Mouse (Mus musculus) frontal cortex, adult (tissue): ENCODE results near the gene Sar1b.
"Not testable (repeated sequence)": the region's sequence is repeated elsewhere in the genome, so short reads cannot be mapped to it uniquely, and the experiment has no call there.

Source experiments
- ATAC-seq: cut with Nextera tagmentation; 2 replicates; pipeline ENCODE4 v1.9.2; 2017; ENCODE audit warnings: mild to moderate bottlenecking, moderate library complexity, mixed read lengths; ENCODE audit not compliant: low TSS enrichment

Sar1b gene

GRCm38 (mm10) chr11:51763213-51763907 is at the start of gene Sar1b, which contains the start of gene Sec24a:
TSS of gene Sar1b (plus strand) at chr11:51763687.
TSS of gene Sec24a (minus strand) at chr11:51763634.
- peak; percentile 97 for ATAC-seq

- ATAC-seq: no peak
These were observed 42.4 kb upstream of the Sar1b start for GRCm38 (mm10) chr11:51721066-51721465.

- ATAC-seq: no peak
These were observed 30.6 kb upstream of the Sar1b start for GRCm38 (mm10) chr11:51732883-51733282.

DNA sequence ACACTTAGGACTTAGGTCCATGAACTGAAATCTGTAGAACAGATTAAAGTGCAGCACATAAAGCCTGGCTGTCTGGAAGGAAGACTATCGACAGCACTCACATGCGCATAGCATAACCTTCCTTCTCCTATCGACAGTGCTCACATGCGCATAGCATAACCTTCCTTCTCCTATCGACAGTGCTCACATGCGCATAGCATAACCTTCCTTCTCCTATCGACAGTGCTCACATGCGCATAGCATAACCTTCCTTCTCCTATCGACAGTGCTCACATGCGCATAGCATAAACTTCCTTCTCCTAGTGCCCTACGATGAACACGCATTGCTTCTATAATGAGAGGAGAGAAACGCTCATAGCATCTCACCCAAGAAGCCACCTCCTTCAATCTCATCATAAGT is 29.3 kb upstream of the Sar1b start:
- not testable (repeated sequence) for ATAC-seq

GRCm38 (mm10) chr11:51738651-51739403 is 24.7 kb upstream of the Sar1b start:
- ATAC-seq: no peak

GRCm38 (mm10) chr11:51740701-51741100 is 22.8 kb upstream of the Sar1b start:
- ATAC-seq: no peak

- ATAC-seq: no peak
These were observed 17.4 kb upstream of the Sar1b start for GRCm38 (mm10) chr11:51746096-51746495.

DNA sequence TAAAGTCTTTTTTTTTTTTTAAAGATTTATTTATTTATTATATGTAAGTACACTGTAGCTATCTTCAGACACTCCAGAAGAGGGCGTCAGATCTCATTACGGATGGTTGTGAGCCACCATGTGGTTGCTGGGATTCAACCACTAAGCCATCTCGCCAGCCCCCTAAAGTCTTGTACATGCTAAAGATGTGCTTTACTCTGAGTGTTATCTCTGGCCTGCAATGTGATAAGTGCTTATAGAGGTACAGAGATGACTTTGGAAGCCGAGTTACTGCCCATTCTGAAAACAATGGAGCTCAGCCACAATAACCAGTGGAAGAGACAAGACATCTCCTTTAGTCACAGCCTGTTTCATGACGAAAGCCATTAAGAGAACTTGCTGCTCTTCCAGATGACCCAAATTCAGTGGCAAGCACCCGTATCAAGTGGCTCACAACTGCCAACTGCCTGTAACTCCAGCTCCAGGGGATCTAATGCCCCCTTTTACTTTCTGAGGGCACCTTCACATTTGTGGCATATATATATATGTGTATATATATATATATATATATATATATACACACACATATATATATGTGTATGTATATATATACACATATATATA is 11.8 kb upstream of the Sar1b start:
- not testable (repeated sequence) for ATAC-seq

DNA sequence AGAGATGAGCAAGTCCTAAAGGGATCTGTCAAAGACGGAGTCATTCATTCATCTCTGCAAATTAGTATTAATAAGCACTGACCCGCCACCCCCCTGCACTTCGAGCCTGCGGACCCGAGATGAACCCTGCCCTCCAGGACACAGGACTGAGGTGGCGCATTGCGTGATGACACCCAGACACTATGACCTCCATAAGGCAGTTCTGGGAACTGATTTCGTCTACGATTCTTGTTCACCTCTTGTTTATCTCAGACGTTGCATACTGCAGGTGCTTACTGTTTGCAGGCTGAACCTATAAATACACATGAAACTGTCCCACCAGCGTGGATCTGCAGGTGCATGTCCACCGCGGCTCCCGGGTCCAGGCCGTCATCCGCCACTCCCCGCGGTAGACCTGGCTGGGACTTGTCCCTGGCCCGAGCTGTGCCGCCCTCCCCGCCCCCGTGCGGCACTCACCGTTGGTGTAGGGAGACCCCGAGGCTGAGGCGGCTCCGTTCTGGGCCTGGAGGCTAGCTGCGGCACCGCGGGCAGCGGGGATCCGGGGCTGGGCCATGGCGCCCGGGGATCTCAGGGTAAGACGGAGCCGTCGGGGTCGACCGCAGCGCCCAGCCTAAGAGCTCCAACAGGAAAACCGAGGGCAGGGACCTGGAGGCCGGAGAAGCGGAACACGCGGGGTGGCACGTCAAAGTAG is 7.7 kb upstream of the Sar1b start:
- peak; percentile 41 for ATAC-seq

DNA sequence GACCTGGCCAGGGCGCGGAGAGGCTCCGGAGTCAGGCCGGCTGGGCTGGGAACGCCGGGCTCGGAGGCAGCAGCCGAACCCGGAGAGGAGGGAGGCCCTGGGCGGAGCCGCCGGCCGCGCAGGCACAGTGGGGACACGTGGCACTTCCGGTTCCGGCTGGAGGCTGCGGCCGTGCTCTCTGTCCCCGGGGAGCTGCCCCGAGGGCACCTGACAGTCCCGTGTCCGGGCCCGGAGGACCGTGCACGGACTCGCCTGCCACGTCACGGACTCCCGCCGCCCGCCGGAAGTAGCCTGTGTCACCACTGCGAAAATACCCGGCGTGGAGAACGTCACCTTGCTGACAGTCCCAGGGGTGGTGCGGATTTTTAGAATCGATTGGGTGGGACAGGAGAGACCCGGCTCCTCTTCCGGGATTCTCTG is 7.1 kb upstream of the Sar1b start:
- ATAC-seq: peak; percentile 97

- 0 out of 2 replicates have a peak, but pooled peaks have one; percentile 7 for ATAC-seq
These were observed 6.5 kb upstream of the Sar1b start for GRCm38 (mm10) chr11:51757023-51757422.

DNA sequence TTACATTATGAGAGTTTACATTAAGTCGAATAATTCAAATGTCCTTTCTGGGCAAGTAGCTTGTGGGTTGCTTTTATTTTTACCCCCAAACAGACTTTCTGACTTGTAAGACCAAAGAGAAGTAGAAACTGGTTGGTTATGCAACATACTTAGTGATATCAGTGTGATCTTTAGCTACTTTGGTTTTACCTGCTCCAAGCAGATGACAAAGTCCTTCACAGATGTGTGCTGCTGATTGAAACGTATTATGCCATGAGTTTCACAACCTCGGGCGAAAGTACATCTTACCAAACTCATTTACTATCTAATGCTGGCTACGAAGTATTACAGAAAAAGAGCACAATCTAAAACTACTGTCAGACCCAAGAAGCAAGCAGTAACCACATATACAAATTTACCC is 5.9 kb upstream of the Sar1b start:
- ATAC-seq: no peak

GRCm38 (mm10) chr11:51758207-51758606 is 5.3 kb upstream of the Sar1b start:
- not testable (repeated sequence) for ATAC-seq

- ATAC-seq: no peak
These were observed 4.2 kb upstream of the Sar1b start for GRCm38 (mm10) chr11:51759251-51759650.

DNA sequence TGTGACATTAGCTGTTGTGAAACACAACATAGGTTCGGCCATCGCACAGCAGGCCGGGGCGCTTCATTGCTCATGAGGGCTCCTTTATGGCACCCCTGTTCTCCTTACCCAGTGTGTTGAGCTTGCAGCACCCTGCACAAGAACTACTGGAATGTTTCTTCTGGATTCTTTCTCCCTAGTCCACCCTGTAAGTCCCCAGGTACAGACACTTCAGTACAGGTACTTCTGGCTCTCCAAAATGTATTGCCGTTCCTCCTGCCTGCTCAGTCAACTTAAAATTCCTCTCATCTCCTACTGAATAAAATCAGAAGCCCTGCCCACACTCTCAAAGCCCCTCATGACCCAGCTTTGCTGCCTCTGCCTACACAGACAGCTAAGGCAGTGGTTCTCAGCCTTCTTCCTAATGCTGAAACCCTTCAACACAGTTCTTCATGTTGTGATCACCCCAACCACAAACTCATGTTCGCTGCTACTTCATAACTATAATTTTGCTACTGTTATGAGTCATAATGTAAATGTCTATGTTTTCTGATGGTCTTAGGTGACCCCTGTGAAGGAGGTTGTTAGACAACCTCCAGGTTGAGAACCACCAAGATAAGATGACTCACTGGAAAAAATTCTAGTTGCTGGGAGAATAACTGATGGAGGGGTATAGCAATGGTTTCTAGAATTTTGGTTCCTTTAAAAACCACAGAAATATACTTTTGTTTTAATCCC is 3.4 kb upstream of the Sar1b start:
- ATAC-seq: no peak

DNA sequence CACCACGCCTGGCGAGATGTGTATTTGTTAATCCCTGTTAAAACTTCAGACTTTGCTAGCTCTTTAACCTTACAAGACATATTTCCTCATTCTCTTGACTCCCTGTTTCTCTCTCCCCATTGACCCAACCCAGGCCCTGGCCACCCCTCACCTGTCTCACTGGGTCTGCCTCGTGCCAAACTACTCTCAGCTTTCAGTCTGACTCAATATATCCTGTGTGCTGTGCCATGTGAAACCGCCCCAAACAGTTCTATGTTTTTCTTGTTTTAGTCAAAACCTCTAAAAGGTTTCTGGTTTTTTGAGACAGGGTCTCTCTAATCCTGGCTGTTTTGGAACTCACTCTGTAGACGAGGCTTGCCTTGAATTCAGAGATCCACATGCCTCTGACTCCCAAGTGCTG is 2.2 kb upstream of the Sar1b start:
- ATAC-seq: no peak

DNA sequence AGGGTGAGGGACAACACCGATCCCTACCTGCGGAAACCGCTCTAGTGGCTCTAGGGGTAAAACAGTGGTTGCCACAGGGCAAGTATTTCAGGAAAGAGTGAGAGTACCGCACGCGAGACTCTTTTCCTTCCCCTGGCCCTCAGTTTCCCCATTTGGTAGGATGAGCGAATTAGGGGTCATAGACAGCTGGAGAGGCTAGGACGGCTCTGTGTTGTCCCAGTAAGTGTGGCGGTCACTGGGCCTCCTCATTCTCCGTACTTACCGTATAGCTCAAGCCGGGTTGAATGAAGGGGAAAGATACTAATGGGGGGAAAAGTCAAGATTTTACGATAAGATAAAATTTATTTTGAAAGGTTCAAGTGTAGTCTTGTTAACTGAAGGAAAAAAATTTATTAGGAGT is 468 bp downstream of the Sar1b start:
- no peak for ATAC-seq

DNA sequence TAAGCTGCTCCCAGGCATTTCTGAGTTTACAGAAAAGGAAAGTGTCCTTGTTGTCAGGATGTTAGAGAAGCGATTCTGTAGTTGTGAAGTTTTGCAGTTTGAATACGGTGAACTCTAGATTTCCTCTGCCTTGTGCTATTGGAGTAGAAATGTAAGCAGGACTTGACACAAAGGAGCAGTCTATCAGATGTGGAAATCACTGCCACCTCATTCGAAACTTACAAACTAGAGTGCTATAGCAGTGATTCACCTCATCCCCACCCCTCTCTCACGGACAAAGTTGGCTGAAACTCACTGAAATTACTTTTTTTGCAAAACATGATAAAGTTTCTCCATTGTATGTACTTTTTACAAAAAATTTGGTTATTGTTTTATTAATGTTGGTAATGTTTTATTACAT is 1.3 kb downstream of the Sar1b start:
- ATAC-seq: no peak

DNA sequence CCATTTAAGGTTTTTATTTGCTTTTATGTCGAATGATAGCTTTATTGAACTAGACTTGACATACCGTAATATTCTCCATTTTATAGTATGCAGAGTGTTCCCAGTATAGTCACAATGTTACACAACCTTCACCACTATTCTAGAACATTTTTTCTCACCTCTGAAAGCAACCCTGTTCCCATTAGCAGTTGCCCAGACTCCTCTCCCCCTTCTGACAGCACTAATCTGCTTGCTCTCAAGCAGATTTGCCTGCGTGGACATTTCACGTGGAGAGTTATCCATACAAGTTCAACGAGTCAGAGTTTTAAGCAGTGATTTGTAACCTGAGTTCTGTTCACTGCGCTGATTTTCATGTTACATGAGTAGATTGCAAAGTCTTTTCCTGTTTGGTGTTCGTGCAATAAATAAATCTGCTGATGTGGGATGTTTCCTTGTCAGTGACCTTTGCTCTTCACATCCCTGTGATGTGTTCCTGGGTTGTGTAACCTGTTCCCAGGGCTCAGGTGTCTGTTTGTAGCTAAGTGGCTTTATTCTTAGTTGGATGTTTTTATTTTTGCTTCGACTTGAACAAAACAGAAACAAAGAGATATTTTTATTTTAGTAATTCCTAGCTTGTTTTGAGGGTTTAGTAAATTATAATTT is 4.2 kb downstream of the Sar1b start:
- ATAC-seq: peak; percentile 67

DNA sequence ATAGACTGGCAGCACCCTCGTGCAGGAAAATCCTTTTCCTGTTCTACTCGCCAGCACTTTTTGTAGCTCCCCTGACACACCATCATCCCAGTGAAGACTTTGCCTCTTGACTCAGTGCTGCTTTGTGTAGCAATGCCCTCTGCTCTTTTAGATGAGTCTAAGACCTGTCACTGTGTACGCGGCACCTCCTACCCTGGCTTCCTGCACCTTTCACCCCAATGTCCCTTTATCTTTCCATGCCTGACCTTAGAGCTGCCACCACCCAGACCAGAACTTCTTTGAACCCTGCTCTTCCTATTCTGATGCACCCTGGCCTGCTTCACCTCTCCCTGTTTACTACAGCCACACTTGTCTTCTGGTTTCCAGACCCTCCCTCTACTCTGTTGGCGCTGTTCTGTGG is 4.8 kb downstream of the Sar1b start:
- no peak for ATAC-seq

- no peak for ATAC-seq
These were observed 12.0 kb downstream of the Sar1b start for GRCm38 (mm10) chr11:51775507-51775906.
